In the genomic region with DNA sequence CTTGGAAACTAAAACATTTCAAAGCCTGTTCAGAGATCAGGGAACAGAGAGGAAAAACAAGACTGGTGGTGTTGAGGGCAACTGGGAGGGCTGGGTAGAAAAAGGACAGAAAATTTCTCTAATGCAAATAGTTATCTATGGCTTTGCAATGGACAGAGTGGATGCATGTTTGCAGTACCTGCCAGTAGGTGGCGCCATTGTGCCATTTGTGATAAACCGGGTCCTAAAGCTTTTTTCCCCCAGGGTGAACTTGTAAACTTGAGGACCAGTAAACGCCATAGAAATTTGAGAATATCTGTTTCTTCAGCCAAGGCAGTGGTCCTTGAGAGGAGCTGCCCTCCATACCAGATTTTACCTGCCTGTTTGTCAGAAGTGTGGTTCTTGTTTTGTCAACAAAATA, we compare ENCODE assay signal across 10 mouse cellular contexts. TPM values are rescaled to one million over a fixed set of nuclear protein-coding genes. Genes with fewer than 3 reads are reported as not detected.
A peak's percentile ranks its signal among the peaks of the same experiment; 100 is the strongest.
DNase-seq lines count a peak whose midpoint lies in the region; ATAC-seq and TF ChIP-seq lines count a peak whose summit lies in the region.
"Had no signal": no experiment of that assay in that cellular context is flagged by ENCODE, and none has a peak within 500 bp of the region (broad histone marks: within the 10 kb centered on the region; RNA-seq: fewer than 3 reads in every experiment).

No protein-coding gene starts in this region.

- peak; percentile 71 for TF ChIP-seq CTCF in C2C12 (IDR thresholded peaks at IDR 0.05; ENCODE audit: control insufficient read depth, insufficient read depth, insufficient read length)
- peak; percentile 76 for TF ChIP-seq CTCF in bone marrow, adult 2 months (IDR thresholded peaks at IDR 0.05; ENCODE audit: control insufficient read depth, insufficient read depth, low read length)
- peak; percentile 71; the same call in 1 of the 2 replicates for TF ChIP-seq CTCF in embryonic fibroblast, embryonic 13.5 days (IDR thresholded peaks at IDR 0.05; ENCODE audit: borderline replicate concordance, insufficient read depth, low read length)
- TF ChIP-seq CTCF in spleen, adult 2 months (IDR thresholded peaks at IDR 0.05; ENCODE audit: extremely low read depth, insufficient read depth, insufficient read length, insufficient replicate concordance) = peak; percentile 71; the same call in 1 of the 2 replicates

- DNase-seq in cerebellum, adult 11 months = peak; percentile 44
- DNase-seq in kidney, postnatal 10 days = peak; percentile 86
- DNase-seq in lung, postnatal 14 days = peak; percentile 84
- peak in 1 of 2 experiments; percentile 70 for DNase-seq in spleen, adult 2 months (ENCODE audit: low read depth in 1 of 2, low spot score in 2 of 2)

- no peak for ATAC-seq in cerebellum, adult (ENCODE audit: insufficient number of reproducible peaks, low FRiP score, low TSS enrichment)

- H3K79me2 ChIP-seq in C2C12 (ENCODE audit: control insufficient read depth, insufficient read depth) = no peaks in the 10 kb centered on the region

- no peaks in the 10 kb centered on the region for H3K79me3 ChIP-seq in C2C12 (ENCODE audit: low read depth)

- under 1% methylated on average over 3 of the region's 3 CpGs for WGBS in bone marrow, adult 2 months
- under 1% methylated on average over 3 of the region's 3 CpGs for WGBS in spleen, adult 2 months

- H3ac ChIP-seq in C2C12 (ENCODE audit: control insufficient read depth, insufficient read length, low read depth) = no peak overlapping the region

- peaks cover 5% of the 10 kb centered on the region for H3K27me3 ChIP-seq in C2C12 (ENCODE audit: control insufficient read depth, insufficient read depth, insufficient read length)
- H3K27me3 ChIP-seq in spleen, adult 2 months (ENCODE audit: control insufficient read depth, insufficient read depth, low read length) = no peaks in the 10 kb centered on the region

- peaks cover 3% of the 10 kb centered on the region for H3K4me1 ChIP-seq in bone marrow, adult 2 months (ENCODE audit: control insufficient read depth, insufficient read depth, low read length)
- no peaks in the 10 kb centered on the region for H3K4me1 ChIP-seq in embryonic fibroblast, embryonic 13.5 days (ENCODE audit: control insufficient read depth, insufficient read depth, low read length)
- peaks cover 11% of the 10 kb centered on the region for H3K4me1 ChIP-seq in spleen, adult 2 months (ENCODE audit: control insufficient read depth, insufficient read depth, insufficient read length)

- no peak overlapping the region for H3K27ac ChIP-seq in bone marrow, adult 2 months (ENCODE audit: control insufficient read depth, insufficient read depth, low read depth, low read length, poor library complexity)
- H3K27ac ChIP-seq in embryonic fibroblast, embryonic 13.5 days (ENCODE audit: insufficient read depth, low read length) = no peak overlapping the region
- no peak overlapping the region for H3K27ac ChIP-seq in spleen, adult 2 months (ENCODE audit: insufficient read depth, low read length)

- no peak for TF ChIP-seq POLR2A in bone marrow, adult 2 months (IDR thresholded peaks at IDR 0.05; ENCODE audit: borderline replicate concordance, control insufficient read depth, low read depth, low read length)
- TF ChIP-seq POLR2A in embryonic fibroblast, embryonic 13.5 days (IDR thresholded peaks at IDR 0.05; ENCODE audit: low read depth, low read length) = no peak
- TF ChIP-seq POLR2A in spleen, adult 2 months (IDR thresholded peaks at IDR 0.05; ENCODE audit: low read depth, low read length) = no peak

- no peak overlapping the region for H3K4me3 ChIP-seq in C2C12 (ENCODE audit: insufficient read depth, poor library complexity, severe bottlenecking)
- H3K4me3 ChIP-seq in bone marrow, adult 2 months (replicated peaks; ENCODE audit: control insufficient read depth, low read depth, low read length) = no peak overlapping the region
- no peak overlapping the region for H3K4me3 ChIP-seq in embryonic fibroblast, embryonic 13.5 days (ENCODE audit: insufficient read depth, low read length)
- no peak overlapping the region for H3K4me3 ChIP-seq in spleen, adult 2 months (ENCODE audit: extremely low read depth, insufficient read depth, insufficient read length)

- H3K36me3 ChIP-seq in C2C12 (ENCODE audit: control insufficient read depth, insufficient read depth) = no peaks in the 10 kb centered on the region
- H3K36me3 ChIP-seq in spleen, adult 2 months (ENCODE audit: control insufficient read depth, insufficient read depth, low read length) = no peaks in the 10 kb centered on the region

TF ChIP-seq in C2C12, 6 proteins besides CTCF, POLR2A, EP300 and RAD21:
- TF ChIP-seq MAX (IDR thresholded peaks at IDR 0.05) = no peak
- TF ChIP-seq USF1 (IDR thresholded peaks at IDR 0.05; ENCODE audit: low read depth) = no peak
- TF ChIP-seq MYOD1 (IDR thresholded peaks at IDR 0.05; ENCODE audit: control insufficient read depth, insufficient read length, low read depth) = no peak
- TF ChIP-seq MYOG (IDR thresholded peaks at IDR 0.05; ENCODE audit: control insufficient read depth, extremely low read depth, insufficient read length) = no peak
- TF ChIP-seq FOSL1 (IDR thresholded peaks at IDR 0.05; ENCODE audit: insufficient read depth, low read length, poor library complexity, severe bottlenecking) = no peak
- TF ChIP-seq CEBPB (IDR thresholded peaks at IDR 0.05; ENCODE audit: low read depth) = no peak

RNA-seq across cellular contexts. Expression of a gene that starts 10.1 kb away (rescaled TPM):
- polyA plus RNA-seq in C2C12 (2012; fragmentation: generic; extraction: Trizol) = not detected
- 31.2 and 32.1 TPM in 2 replicates for polyA plus RNA-seq in bone marrow, adult 2 months (2011; ENCODE audit: insufficient read depth, insufficient read length, low replicate concordance, missing spikeins)
- 0.47 TPM in 1 of 2 replicates, not detected in the other for polyA plus RNA-seq in embryonic fibroblast, embryonic 13.5 days (2011; ENCODE audit: insufficient read length, low read depth, missing spikeins)
- 76.7 and 121 TPM in 2 replicates for polyA plus RNA-seq in spleen, adult 2 months (2012; rRNA removed)

RNA-seq across cellular contexts. Expression of a gene that starts 10.8 kb away (rescaled TPM):
- not detected for polyA plus RNA-seq in C2C12 (2012; fragmentation: generic; extraction: Trizol)
- 0.80 and 1.2 TPM in 2 replicates for polyA plus RNA-seq in bone marrow, adult 2 months (2011; ENCODE audit: insufficient read depth, insufficient read length, low replicate concordance, missing spikeins)
- not detected in 2 replicates for polyA plus RNA-seq in embryonic fibroblast, embryonic 13.5 days (2011; ENCODE audit: insufficient read length, low read depth, missing spikeins)
- polyA plus RNA-seq in spleen, adult 2 months (2012; rRNA removed) = not detected in 2 replicates
- polyA plus RNA-seq: large intestine, adult 2 months; small intestine, adult 2 months had no signal

Comparison
In these comparisons a context has a peak if more than half of its experiments do, and no peak if none do; other contexts are left out.
1. RNA of a gene that starts 10.1 kb away (polyA plus RNA-seq): 76.7 to 121 TPM in spleen, adult 2 months and 31.2 to 32.1 TPM in bone marrow, adult 2 months; 0.47 TPM in embryonic fibroblast, embryonic 13.5 days and not detected in C2C12 (single experiment); every median in the first group is over 10 times any median in the second.
2. Peak in every context shown above with its lines, with median percentiles within 50 percentile points of each other: CTCF ChIP-seq.